8 mouse cellular contexts compared by ENCODE assay signal in genomic region chr9:66713135-66714021, GRCm38 (mm10). TPM values are rescaled to one million over a fixed set of nuclear protein-coding genes. Genes with fewer than 3 reads are reported as not detected.
DNase-seq lines count a peak whose midpoint lies in the region; ATAC-seq and TF ChIP-seq lines count a peak whose summit lies in the region.

Gene Car12 (plus strand): TSS chr9:66713686.

- peak within 1 kb of the TSS; percentile 58 for H3K9ac ChIP-seq in heart, embryonic 12.5 days

- H3K27me3 ChIP-seq in cerebellum, adult 2 months (ENCODE audit: control insufficient read depth, insufficient read depth, low read length): no peaks in the 10 kb centered on the region
- H3K27me3 ChIP-seq in heart, embryonic 12.5 days (replicated peaks): peaks cover 43% of the 10 kb centered on the region

- peak; percentile 29; the same call in 1 of the 2 replicates for ATAC-seq in heart, embryonic 12.5 days (ENCODE audit: insufficient number of reproducible peaks, low FRiP score)

- no peak within 1 kb of the TSS for H3K27ac ChIP-seq in cerebellum, adult 2 months (ENCODE audit: insufficient read depth, low read length)
- no peak within 1 kb of the TSS for H3K27ac ChIP-seq in heart, embryonic 12.5 days (ENCODE audit: poor library complexity, severe bottlenecking)

- H3K36me3 ChIP-seq in heart, embryonic 12.5 days: no peaks in the 10 kb centered on the region

- H3K4me1 ChIP-seq in cerebellum, adult 2 months (ENCODE audit: control insufficient read depth, insufficient read depth, low read length): peaks cover 11% of the 10 kb centered on the region
- peaks cover 11% of the 10 kb centered on the region for H3K4me1 ChIP-seq in heart, embryonic 12.5 days (replicated peaks)

- no peak for TF ChIP-seq CTCF in cerebellum, adult 2 months (IDR thresholded peaks at IDR 0.05; ENCODE audit: borderline replicate concordance, insufficient read depth, low read depth, low read length)

- peak; percentile 14 to 31 for DNase-seq in spleen, adult 18-20 months
- no peak for DNase-seq in spleen, adult 12 weeks (ENCODE audit: low spot score)
- DNase-seq in cerebellum, adult 2 months: peak; percentile 41 to 51
- DNase-seq in kidney, postnatal 14 days: peak; percentile 69
- peak; percentile 14 for DNase-seq in lung, postnatal 25 days (ENCODE audit: low spot score)
- peak; percentile 6 to 45 for DNase-seq in spleen, postnatal 10 days (ENCODE audit: low spot score in 2 of 2)
- no peak for DNase-seq in ovary, adult 18-20 months (ENCODE audit: low spot score)

- peak within 1 kb of the TSS; percentile 94 for H3K4me2 ChIP-seq in heart, embryonic 12.5 days

- 20% methylated on average over 29 of the region's 29 CpGs for WGBS in cerebellum, adult 2 months
- 11% methylated on average over 29 of the region's 29 CpGs for WGBS in heart, embryonic 12.5 days

- peak within 1 kb of the TSS; percentile 59 for H3K4me3 ChIP-seq in cerebellum, adult 2 months (replicated peaks; ENCODE audit: insufficient read depth, low read depth, low read length)
- H3K4me3 ChIP-seq in heart, embryonic 12.5 days: peak within 1 kb of the TSS; percentile 53

- no peaks in the 10 kb centered on the region for H3K9me3 ChIP-seq in heart, embryonic 12.5 days (replicated peaks)

- TF ChIP-seq POLR2A in cerebellum, adult 2 months (IDR thresholded peaks at IDR 0.05; ENCODE audit: borderline replicate concordance, insufficient read depth, low read length): 0 out of 2 replicates have a peak, but pooled peaks have one; percentile 10

RNA-seq across cellular contexts. Expression of gene Car12, which starts in this region (rescaled TPM):
- 3.4 and 8.4 TPM in 2 replicates for polyA plus RNA-seq in cerebellum, adult 2 months (2012; rRNA removed)
- polyA plus RNA-seq in heart, embryonic 12.5 days (2016; fragmentation: Nextera tagmentation; extraction: Ambion mirVana): 0.61 and 0.77 TPM in 2 replicates

Comparison
In these comparisons a context has a peak if more than half of its experiments do, and no peak if none do; other contexts are left out.
1. DNase-seq: peak in spleen, adult 18-20 months (2 of 2), cerebellum, adult 2 months (2 of 2), kidney, postnatal 14 days (single experiment), lung, postnatal 25 days (single experiment) and spleen, postnatal 10 days (2 of 2); none in spleen, adult 12 weeks (single experiment) and ovary, adult 18-20 months (single experiment).
2. Peak in ATAC-seq, H3K4me3 ChIP-seq, H3K9ac ChIP-seq and H3K4me2 ChIP-seq in heart, embryonic 12.5 days; RNA of the gene not detected or under 1 TPM.